Mouse (Mus musculus): Measurements from ENCODE around the gene Platr25.
A peak's percentile ranks its signal among the peaks of the same experiment; 100 is the strongest.
"Not testable (repeated sequence)": the region's sequence is repeated elsewhere in the genome, so short reads cannot be mapped to it uniquely, and the experiment has no call there.

- not testable (repeated sequence) for TF ChIP-seq CTCF (IDR thresholded peaks at IDR 0.05; ENCODE audit: borderline replicate concordance, insufficient read depth, low read length)
- TF ChIP-seq POLR2A (IDR thresholded peaks at IDR 0.05; ENCODE audit: low read depth, low read length) = peak; percentile 63
Measured at GRCm38 (mm10) chr13:62623577-62624276, 136.8 kb downstream of the Platr25 start, which contains the start of gene 6720489N17Rik.

All from embryonic fibroblast, embryonic 13.5 days (primary cell).